Mouse (Mus musculus) CH12.LX (cell line): ENCODE results near the gene Ano1. TPM values are rescaled to one million over a fixed set of nuclear protein-coding genes. Genes with fewer than 3 reads are reported as not detected.

Experiments
- DNase-seq: peaks from one replicate; pipeline ENCODE4 v3.0.0-alpha.2; 2013; ENCODE audit errors: extremely low read depth
- H3K27ac ChIP-seq: 2 replicates; pipeline ENCODE4 v1.5.1; 2012; ENCODE audit warnings: low read depth, mild to moderate bottlenecking, control low read depth, moderate library complexity; ENCODE audit not compliant: insufficient read depth
- H3K27me3 ChIP-seq: replicated peaks from 2 replicates; pipeline ENCODE3; 2012; ENCODE audit warnings: inconsistent platforms
- H3K36me3 ChIP-seq, 2 experiments: replicated peaks in 1 of 2; 2 replicates each; pipeline versions ENCODE3 to v1.6.1; 2012; ENCODE audit warnings: inconsistent platforms in 1 of 2, low read length in 1 of 2, mild to moderate bottlenecking in 1 of 2, mixed read lengths in 1 of 2, moderate library complexity in 1 of 2; ENCODE audit not compliant: control insufficient read depth in 1 of 2, insufficient read depth in 1 of 2
- H3K4me1 ChIP-seq, 2 experiments: 2 replicates each; pipeline ENCODE4 v1.6.1; 2012; ENCODE audit warnings: inconsistent platforms in 1 of 2, moderate library complexity in 1 of 2; ENCODE audit not compliant: insufficient read depth in 2 of 2, control insufficient read depth in 1 of 2
- H3K4me2 ChIP-seq: 2 replicates; pipeline ENCODE4 v1.6.1; 2012; ENCODE audit warnings: low read depth, mild to moderate bottlenecking, control low read depth; ENCODE audit not compliant: poor library complexity, insufficient read depth, severe bottlenecking
- H3K4me3 ChIP-seq, 3 experiments: fragments of 150-350 bp in 1 of 3; sonication (generic) in 1 of 3; replicated peaks in 1 of 3; 2 replicates each; pipeline versions ENCODE3 to v1.5.1; 2011 to 2012; ENCODE audit warnings: low read depth in 2 of 3, low read length in 2 of 3, mild to moderate bottlenecking in 2 of 3, moderate library complexity in 2 of 3, control low read depth in 1 of 3, improper control_type of control experiment in 1 of 3, inconsistent platforms in 1 of 3, mixed read lengths in 1 of 3; ENCODE audit not compliant: poor library complexity in 1 of 3
- H3K79me2 ChIP-seq: replicated peaks from 2 replicates; pipeline ENCODE4 v1.6.1; 2012; ENCODE audit warnings: mild to moderate bottlenecking, moderate library complexity; ENCODE audit not compliant: control insufficient read depth, poor library complexity, insufficient read depth, severe bottlenecking; ENCODE audit errors: extremely low read depth
- H3K9ac ChIP-seq: 2 replicates; pipeline ENCODE4 v1.6.1; 2012; ENCODE audit warnings: low read depth, mild to moderate bottlenecking, control low read depth, moderate library complexity; ENCODE audit not compliant: insufficient read depth
- H3K9me3 ChIP-seq: replicated peaks from 2 replicates; pipeline ENCODE3; 2012; ENCODE audit warnings: low read length, inconsistent platforms, mixed read lengths
- CHD1 ChIP-seq: IDR thresholded peaks from 2 replicates; pipeline ENCODE4 v1.6.1; 2012; ENCODE audit warnings: low read depth, low read length, improper control_type of control experiment, inconsistent platforms
- CHD2 ChIP-seq: IDR thresholded peaks from 2 replicates; pipeline ENCODE4 v1.6.1; 2011; ENCODE audit warnings: low read length, improper control_type of control experiment
- CTCF ChIP-seq, 2 experiments: IDR thresholded peaks in 1 of 2; conservative IDR thresholded peaks in 1 of 2; 2 replicates each; pipeline ENCODE4 v1.5.1; 2011 to 2012; ENCODE audit warnings: low read depth in 2 of 2, low read length in 2 of 2, improper control_type of control experiment in 1 of 2, inconsistent platforms in 1 of 2, mild to moderate bottlenecking in 1 of 2, moderate library complexity in 1 of 2
- E2F4 ChIP-seq: IDR thresholded peaks from 2 replicates; pipeline ENCODE4 v1.6.1; 2011; ENCODE audit warnings: low read depth, low read length, improper control_type of control experiment; ENCODE audit not compliant: insufficient replicate concordance
- HCFC1 ChIP-seq: IDR thresholded peaks from 2 replicates; pipeline ENCODE4 v1.6.1; 2012; ENCODE audit warnings: low read depth, mild to moderate bottlenecking, inconsistent platforms, low read length, improper control_type of control experiment
- IRF4 ChIP-seq: IDR thresholded peaks from 2 replicates; pipeline ENCODE4 v1.6.1; 2014; ENCODE audit warnings: low read depth, mild to moderate bottlenecking, inconsistent platforms, low read length, improper control_type of control experiment
- JUN ChIP-seq: IDR thresholded peaks from 2 replicates; pipeline ENCODE4 v1.6.1; 2011; ENCODE audit warnings: low read depth, mild to moderate bottlenecking, low read length, improper control_type of control experiment, moderate library complexity; ENCODE audit not compliant: insufficient read depth
- JUND ChIP-seq: conservative IDR thresholded peaks from 2 replicates; pipeline ENCODE4 v1.6.1; 2011; ENCODE audit warnings: low read depth, low read length, improper control_type of control experiment
- MAFK ChIP-seq: IDR thresholded peaks from 2 replicates; pipeline ENCODE4 v1.6.1; 2011; ENCODE audit warnings: low read length, improper control_type of control experiment; ENCODE audit not compliant: insufficient replicate concordance
- MAX ChIP-seq: IDR thresholded peaks from 2 replicates; pipeline ENCODE4 v1.6.1; 2011; ENCODE audit warnings: low read length, improper control_type of control experiment
- MAZ ChIP-seq: IDR thresholded peaks from 2 replicates; pipeline ENCODE4 v1.6.1; 2012; ENCODE audit warnings: low read depth, mild to moderate bottlenecking, inconsistent platforms, low read length, improper control_type of control experiment, moderate library complexity
- MEF2A ChIP-seq: IDR thresholded peaks from 2 replicates; pipeline ENCODE4 v1.6.1; 2014; ENCODE audit warnings: low read depth, mild to moderate bottlenecking, inconsistent platforms, low read length, improper control_type of control experiment, borderline replicate concordance
- MYC ChIP-seq: IDR thresholded peaks from 2 replicates; pipeline ENCODE4 v1.6.1; 2011; ENCODE audit warnings: low read depth, mild to moderate bottlenecking, improper control_type of control experiment, low read length
- NELFE ChIP-seq: IDR thresholded peaks from 2 replicates; pipeline ENCODE4 v1.6.1; 2011; ENCODE audit warnings: low read depth, low read length, improper control_type of control experiment
- NRF1 ChIP-seq: IDR thresholded peaks from 2 replicates; pipeline ENCODE4 v1.6.1; 2014; ENCODE audit warnings: low read depth, mild to moderate bottlenecking, inconsistent platforms, low read length, improper control_type of control experiment, moderate library complexity
- PAX5 ChIP-seq: IDR thresholded peaks from 2 replicates; pipeline ENCODE4 v1.6.1; 2012; ENCODE audit warnings: low read length, inconsistent platforms, mixed read lengths
- RAD21 ChIP-seq: IDR thresholded peaks from 2 replicates; pipeline ENCODE4 v1.6.1; 2011; ENCODE audit warnings: low read depth, mild to moderate bottlenecking, low read length, improper control_type of control experiment, moderate library complexity
- SIN3A ChIP-seq: IDR thresholded peaks from 2 replicates; pipeline ENCODE4 v1.6.1; 2012; ENCODE audit warnings: low read length, improper control_type of control experiment, inconsistent platforms
- SMC3 ChIP-seq: IDR thresholded peaks from 2 replicates; pipeline ENCODE4 v1.6.1; 2011; ENCODE audit warnings: low read depth, low read length, improper control_type of control experiment
- TBP ChIP-seq: conservative IDR thresholded peaks from 2 replicates; pipeline ENCODE4 v1.6.1; 2011; ENCODE audit warnings: low read depth, low read length, improper control_type of control experiment
- TCF12 ChIP-seq: IDR thresholded peaks from 2 replicates; pipeline ENCODE4 v1.6.1; 2014; ENCODE audit warnings: low read depth, mild to moderate bottlenecking, inconsistent platforms, low read length, improper control_type of control experiment
- UBTF ChIP-seq: IDR thresholded peaks from 2 replicates; pipeline ENCODE4 v1.6.1; 2012; ENCODE audit warnings: low read depth, mild to moderate bottlenecking, inconsistent platforms, low read length, improper control_type of control experiment, moderate library complexity
- USF1 ChIP-seq: IDR thresholded peaks from 2 replicates; pipeline ENCODE4 v1.6.1; 2014; ENCODE audit warnings: low read depth, mild to moderate bottlenecking, inconsistent platforms, low read length, improper control_type of control experiment
- USF2 ChIP-seq: conservative IDR thresholded peaks from 2 replicates; pipeline ENCODE4 v1.6.1; 2011; ENCODE audit warnings: low read depth, low read length, improper control_type of control experiment
- ZC3H11A ChIP-seq: IDR thresholded peaks from 2 replicates; pipeline ENCODE4 v1.6.1; 2012; ENCODE audit warnings: low read depth, mild to moderate bottlenecking, inconsistent platforms, low read length, improper control_type of control experiment
- ZMIZ1 ChIP-seq: IDR thresholded peaks from 2 replicates; pipeline ENCODE4 v1.6.1; 2012; ENCODE audit warnings: low read depth, mild to moderate bottlenecking, inconsistent platforms, low read length, improper control_type of control experiment
- dilution Hi-C: fragments of 300-500 bp; cut with MboI; formaldehyde crosslinking; loops from 2 replicates; pipeline ENCODE4 v1.14.3; 2020; ENCODE audit warnings: low sequenced_read_pairs; ENCODE audit not compliant: extremely low pct_unique_long_range_greater_than_20kb, extremely low pct_ligation_motif_present
- in situ Hi-C: fragments of 300-500 bp; cut with MboI; formaldehyde crosslinking; loops from 3 replicates; pipeline ENCODE4 v1.14.3; 2019; ENCODE audit warnings: low sequenced_read_pairs, low pct_ligation_motif_present, low pct_unique_long_range_greater_than_20kb, mixed read lengths
- polyA plus RNA-seq: library from polyadenylated mRNA; unstranded; fragments of >175 nt; gene quantifications from 2 replicates; pipeline ENCODE4 v1.2.1, GENCODE M21; 2012; ENCODE audit warnings: low read depth; ENCODE audit not compliant: insufficient read length
- total RNA-seq, 2 experiments: library from RNA; depleted of rRNA; stranded (reverse); fragments of 300-350 nt in 1 of 2; fragments of >200 nt in 1 of 2; gene quantifications; 2 replicates each; pipeline ENCODE4 v1.2.3; 2012 to 2014

The Ano1 gene
- total and polyA plus RNA-seq, 3 experiments, result not detected

GRCm38 (mm10) chr7:144587291-144587690 is 164.5 kb downstream of the Ano1 start (continued):
- TF ChIP-seq CHD2 (no peak), MAZ (no peak), NELFE (no peak), TCF12 (no peak), CTCF (conservative IDR thresholded peaks at IDR 0.05 in 1 of 2, IDR thresholded peaks at IDR 0.05 in 1 of 2; ENCODE audit: low read depth in 2 of 2, low read length in 2 of 2) (peak in 1 of 2 experiments; percentile 63; a peak in 2 of 4 replicates), SMC3 (peak; percentile 35)

GRCm38 (mm10) chr7:144585648-144586047 is 166.1 kb downstream of the Ano1 start:
- in situ Hi-C loops, result loop anchor here (10.0 to 25.0 kb wide), 2 partner anchors 309 to 373 kb away; partner anchors contain the start of gene Fgf15
- peaks cover 9 to 16% of the 10 kb centered on the region in 2 experiments; a peak in 2 of 4 replicates for H3K4me1 ChIP-seq

DNA sequence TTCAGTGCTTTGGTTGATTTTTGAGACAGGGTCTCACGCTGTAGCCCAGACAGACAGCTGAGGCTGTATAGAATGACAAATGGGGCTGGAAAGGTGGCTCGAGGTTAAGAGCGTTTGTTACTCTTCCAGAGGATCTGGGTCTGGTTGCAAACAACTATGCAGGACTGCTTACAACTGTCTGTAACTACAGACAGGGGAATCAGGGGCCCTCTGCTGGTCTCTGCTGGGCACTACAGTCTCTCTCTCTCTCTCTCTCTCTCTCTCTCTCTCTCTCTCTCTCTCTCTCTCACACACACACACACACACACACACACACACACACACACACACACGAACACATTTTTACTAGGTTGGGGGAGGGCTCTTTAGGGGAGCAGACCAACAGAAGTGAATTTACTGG is 168.2 kb downstream of the Ano1 start:
- H3K4me3 ChIP-seq, result no peak overlapping the region
- H3K9ac ChIP-seq, result no peak overlapping the region
- H3K27me3 ChIP-seq, result peaks cover 30% of the 10 kb centered on the region
- peak; percentile 54 for DNase-seq
- peak overlapping the region; percentile 78; the same call in 1 of the 2 replicates for H3K4me2 ChIP-seq
- no peak overlapping the region for H3K27ac ChIP-seq
- TF ChIP-seq TCF12 (no peak), SMC3 (peak; percentile 63), RAD21 (peak; percentile 51), CTCF (conservative IDR thresholded peaks at IDR 0.05 in 1 of 2, IDR thresholded peaks at IDR 0.05 in 1 of 2; ENCODE audit: low read depth in 2 of 2, low read length in 2 of 2) (peak in 1 of 2 experiments; percentile 72; a peak in 2 of 4 replicates), NRF1 (no peak), IRF4 (peak; percentile 22; the same call in 1 of the 2 replicates), JUN (no peak), JUND (no peak; the same call in 1 of the 2 replicates), ZC3H11A (no peak)
- TF ChIP-seq, all 38 proteins: peak for 4
- peaks cover 9 to 19% of the 10 kb centered on the region in 2 experiments; a peak in 2 of 4 replicates for H3K4me1 ChIP-seq
- dilution Hi-C loops (no loop called here), in situ Hi-C loops (loop anchor here (5.0 to 25.0 kb wide), 3 partner anchors 189 to 371 kb away; partner anchors contain the start of gene Fgf15)
- peaks cover 7 to 22% of the 10 kb centered on the region in 2 experiments for H3K36me3 ChIP-seq
- H3K9me3 ChIP-seq, result no peaks in the 10 kb centered on the region
- no peaks in the 10 kb centered on the region for H3K79me2 ChIP-seq

More at GRCm38 (mm10) chr7:144585648-144586047, 166.1 kb downstream of the Ano1 start:
- DNase-seq, result peak; percentile 51
- dilution Hi-C loops, result no loop called here
- no peaks in the 10 kb centered on the region for H3K9me3 ChIP-seq
- H3K4me2 ChIP-seq, result no peak overlapping the region
- H3K36me3 ChIP-seq, result peaks cover 0 to 2% of the 10 kb centered on the region in 2 experiments
- H3K27ac ChIP-seq, result no peak overlapping the region
- H3K4me3 ChIP-seq, result no peak overlapping the region
- no peaks in the 10 kb centered on the region for H3K79me2 ChIP-seq
- H3K27me3 ChIP-seq, result peaks cover 50% of the 10 kb centered on the region
- TF ChIP-seq E2F4, result no peak
- TF ChIP-seq NELFE, result no peak; the same call in 1 of the 2 replicates
- TF ChIP-seq MAFK, result no peak
- TF ChIP-seq MAX, result no peak
- TF ChIP-seq CTCF (conservative IDR thresholded peaks at IDR 0.05 in 1 of 2, IDR thresholded peaks at IDR 0.05 in 1 of 2; ENCODE audit: low read depth in 2 of 2, low read length in 2 of 2), result peak; percentile 79 to 94
- no peak for TF ChIP-seq USF2
- no peak for TF ChIP-seq USF1
- TF ChIP-seq ZMIZ1, result no peak
- TF ChIP-seq MAZ, result no peak
- TF ChIP-seq UBTF, result no peak
- TF ChIP-seq RAD21, result peak; percentile 93
- peak; percentile 75 for TF ChIP-seq SMC3
- no peak for TF ChIP-seq MEF2A
- no peak for TF ChIP-seq HCFC1
- TF ChIP-seq CHD1, result no peak
- no peak for TF ChIP-seq CHD2
- no peak for TF ChIP-seq SIN3A
- TF ChIP-seq MYC, result no peak
- TF ChIP-seq TBP, result no peak
- no peak for TF ChIP-seq JUND
- no peak for TF ChIP-seq PAX5
- H3K9ac ChIP-seq, result no peak overlapping the region
